Mouse (Mus musculus) megakaryocyte, adult 5-6 weeks (primary cell): ENCODE results near the gene Hsd3b1. TPM values are rescaled to one million over a fixed set of nuclear protein-coding genes. Genes with fewer than 3 reads are reported as not detected.
"Not testable (repeated sequence)": the region's sequence is repeated elsewhere in the genome, so short reads cannot be mapped to it uniquely, and the experiment has no call there.

Experiments used
- ATAC-seq: 2 replicates; pipeline ENCODE4 v1.8.0; 2016; ENCODE audit warnings: mild to moderate bottlenecking, inconsistent platforms; ENCODE audit not compliant: poor library complexity, severe bottlenecking
- total RNA-seq, 2 experiments: library from RNA; stranded (forward) in 1 of 2; stranded (reverse) in 1 of 2; fragments of 153-499, 151-499 nt in 1 of 2; fragments of 221-1000, 200-1000 nt in 1 of 2; gene quantifications; 2 replicates each; pipeline versions ENCODE4 v1.2.3 to v1.2.4; 2015 to 2017

Gene Hsd3b1
- total RNA-seq (2015) (not detected in 2 replicates), total RNA-seq (2017) (not detected in 2 replicates)

- ATAC-seq, result no peak
These were observed at the start of gene Hsd3b1 for GRCm38 (mm10) chr3:98859576-98859975. Gene Hsd3b1, minus strand, starts transcription at chr3:98859794.

GRCm38 (mm10) chr3:98897606-98898005 is 38.0 kb upstream of the Hsd3b1 start:
- ATAC-seq, result no peak

- no peak for ATAC-seq
These were observed 35.5 kb upstream of the Hsd3b1 start for GRCm38 (mm10) chr3:98895071-98895601.

GRCm38 (mm10) chr3:98893057-98893772 is 33.6 kb upstream of the Hsd3b1 start, which contains the start of gene Hao2:
Gene Hao2, minus strand, starts transcription at chr3:98893239.
- ATAC-seq, result no peak

GRCm38 (mm10) chr3:98890430-98890829 is 30.8 kb upstream of the Hsd3b1 start:
- no peak for ATAC-seq

GRCm38 (mm10) chr3:98888206-98888605 is 28.6 kb upstream of the Hsd3b1 start:
- ATAC-seq, result no peak

GRCm38 (mm10) chr3:98880831-98881230 is 21.2 kb upstream of the Hsd3b1 start:
- no peak for ATAC-seq

GRCm38 (mm10) chr3:98880216-98880615 is 20.6 kb upstream of the Hsd3b1 start:
- ATAC-seq, result no peak

GRCm38 (mm10) chr3:98868219-98868618 is 8.6 kb upstream of the Hsd3b1 start:
- no peak for ATAC-seq

GRCm38 (mm10) chr3:98862800-98863199 is 3.2 kb upstream of the Hsd3b1 start:
- ATAC-seq, result no peak

GRCm38 (mm10) chr3:98858051-98858450 is 1.5 kb downstream of the Hsd3b1 start:
- ATAC-seq, result no peak

GRCm38 (mm10) chr3:98856892-98857291 is 2.7 kb downstream of the Hsd3b1 start:
- ATAC-seq, result no peak

- no peak for ATAC-seq
These were observed 4.4 kb downstream of the Hsd3b1 start for GRCm38 (mm10) chr3:98855160-98855559.

- no peak for ATAC-seq
These were observed 5.9 kb downstream of the Hsd3b1 start for GRCm38 (mm10) chr3:98853685-98854084.

GRCm38 (mm10) chr3:98853051-98853450 is 6.5 kb downstream of the Hsd3b1 start:
- no peak for ATAC-seq

GRCm38 (mm10) chr3:98852631-98853030 is 7.0 kb downstream of the Hsd3b1 start:
- no peak for ATAC-seq

GRCm38 (mm10) chr3:98851853-98852252 is 7.7 kb downstream of the Hsd3b1 start:
- no peak for ATAC-seq

- no peak for ATAC-seq
These were observed 9.3 kb downstream of the Hsd3b1 start for GRCm38 (mm10) chr3:98850262-98850661.

- ATAC-seq, result no peak
These were observed 10.7 kb downstream of the Hsd3b1 start for GRCm38 (mm10) chr3:98848898-98849297.

GRCm38 (mm10) chr3:98814101-98814670 is 45.4 kb downstream of the Hsd3b1 start, which contains the start of gene Hsd3b6:
Gene Hsd3b6, minus strand, starts transcription at chr3:98814443.
- ATAC-seq, result no peak

- ATAC-seq, result not testable (repeated sequence)
These were observed 46.9 kb downstream of the Hsd3b1 start for GRCm38 (mm10) chr3:98812653-98813052.

GRCm38 (mm10) chr3:98805032-98805431 is 54.6 kb downstream of the Hsd3b1 start:
- ATAC-seq, result not testable (repeated sequence)
